Mouse (Mus musculus): ENCODE data around the gene Lad1. TPM values are rescaled to one million over a fixed set of nuclear protein-coding genes. Genes with fewer than 3 reads are reported as not detected.

Gene Lad1
- polyA plus RNA-seq, 1 experiment = 314 TPM

GRCm38 (mm10) chr1:135854591-135855343 is 36.4 kb downstream of the Lad1 start:
- H3K27ac ChIP-seq (ENCODE audit: insufficient read depth, low read depth, low read length) = no peak overlapping the region
- TF ChIP-seq CTCF (IDR thresholded peaks at IDR 0.05; ENCODE audit: extremely low read depth, insufficient read length, insufficient replicate concordance, low read depth, low read length) (no peak), POLR2A (IDR thresholded peaks at IDR 0.05; ENCODE audit: low read depth, low read length) (no peak)
- WGBS = 87% methylated on average over 6 of the region's 6 CpGs
- H3K27me3 ChIP-seq (ENCODE audit: control insufficient read depth, insufficient read depth, low read length) = no peaks in the 10 kb centered on the region
- no peak overlapping the region for H3K4me3 ChIP-seq (ENCODE audit: low read depth, low read length)
- H3K36me3 ChIP-seq (ENCODE audit: control insufficient read depth, insufficient read depth, low read length) = no peaks in the 10 kb centered on the region
- peaks cover 2% of the 10 kb centered on the region; the same call in 1 of the 2 replicates for H3K4me1 ChIP-seq (ENCODE audit: control insufficient read depth, insufficient read depth, insufficient read length, low read length)

GRCm38 (mm10) chr1:135855344-135855687 is 36.9 kb downstream of the Lad1 start:
- Histone ChIP-seq H3K27ac (ENCODE audit: insufficient read depth, low read depth, low read length) (no peak overlapping the region), H3K4me3 (ENCODE audit: low read depth, low read length) (no peak overlapping the region), H3K36me3 (ENCODE audit: control insufficient read depth, insufficient read depth, low read length) (no peaks in the 10 kb centered on the region), H3K4me1 (ENCODE audit: control insufficient read depth, insufficient read depth, insufficient read length, low read length) (peaks cover 2% of the 10 kb centered on the region; the same call in 1 of the 2 replicates), H3K27me3 (ENCODE audit: control insufficient read depth, insufficient read depth, low read length) (no peaks in the 10 kb centered on the region)
- TF ChIP-seq POLR2A (IDR thresholded peaks at IDR 0.05; ENCODE audit: low read depth, low read length) (no peak), CTCF (IDR thresholded peaks at IDR 0.05; ENCODE audit: extremely low read depth, insufficient read length, insufficient replicate concordance, low read depth, low read length) (no peak)
- 97% methylated on average over 1 of the region's 1 CpGs for WGBS

- Histone ChIP-seq H3K36me3 (ENCODE audit: control insufficient read depth, insufficient read depth, low read length) (no peaks in the 10 kb centered on the region), H3K4me3 (ENCODE audit: low read depth, low read length) (no peak overlapping the region), H3K4me1 (ENCODE audit: control insufficient read depth, insufficient read depth, insufficient read length, low read length) (peaks cover 2% of the 10 kb centered on the region; the same call in 1 of the 2 replicates), H3K27me3 (ENCODE audit: control insufficient read depth, insufficient read depth, low read length) (no peaks in the 10 kb centered on the region), H3K27ac (ENCODE audit: insufficient read depth, low read depth, low read length) (no peak overlapping the region)
- WGBS = 74% methylated on average over 4 of the region's 4 CpGs
- TF ChIP-seq POLR2A (IDR thresholded peaks at IDR 0.05; ENCODE audit: low read depth, low read length) (no peak), CTCF (IDR thresholded peaks at IDR 0.05; ENCODE audit: extremely low read depth, insufficient read length, insufficient replicate concordance, low read depth, low read length) (no peak)
Measured at GRCm38 (mm10) chr1:135856070-135856469, 37.7 kb downstream of the Lad1 start.

- no peaks in the 10 kb centered on the region for H3K27me3 ChIP-seq (ENCODE audit: control insufficient read depth, insufficient read depth, low read length)
- no peaks in the 10 kb centered on the region for H3K36me3 ChIP-seq (ENCODE audit: control insufficient read depth, insufficient read depth, low read length)
- no peak for TF ChIP-seq CTCF (IDR thresholded peaks at IDR 0.05; ENCODE audit: extremely low read depth, insufficient read length, insufficient replicate concordance, low read depth, low read length)
- TF ChIP-seq POLR2A (IDR thresholded peaks at IDR 0.05; ENCODE audit: low read depth, low read length) = no peak
- no peak overlapping the region for H3K4me3 ChIP-seq (ENCODE audit: low read depth, low read length)
- WGBS = 41% methylated on average over 11 of the region's 11 CpGs
- no peak overlapping the region for H3K27ac ChIP-seq (ENCODE audit: insufficient read depth, low read depth, low read length)
- H3K4me1 ChIP-seq (ENCODE audit: control insufficient read depth, insufficient read depth, insufficient read length, low read length) = peaks cover 2% of the 10 kb centered on the region; the same call in 1 of the 2 replicates
Measured at GRCm38 (mm10) chr1:135857137-135857775, 38.9 kb downstream of the Lad1 start.

- H3K4me3 ChIP-seq (ENCODE audit: low read depth, low read length) = no peak overlapping the region
- 75% methylated on average over 7 of the region's 7 CpGs for WGBS
- H3K36me3 ChIP-seq (ENCODE audit: control insufficient read depth, insufficient read depth, low read length) = no peaks in the 10 kb centered on the region
- no peaks in the 10 kb centered on the region for H3K27me3 ChIP-seq (ENCODE audit: control insufficient read depth, insufficient read depth, low read length)
- no peak for TF ChIP-seq CTCF (IDR thresholded peaks at IDR 0.05; ENCODE audit: extremely low read depth, insufficient read length, insufficient replicate concordance, low read depth, low read length)
- TF ChIP-seq POLR2A (IDR thresholded peaks at IDR 0.05; ENCODE audit: low read depth, low read length) = no peak
- H3K27ac ChIP-seq (ENCODE audit: insufficient read depth, low read depth, low read length) = no peak overlapping the region
- H3K4me1 ChIP-seq (ENCODE audit: control insufficient read depth, insufficient read depth, insufficient read length, low read length) = no peaks in the 10 kb centered on the region; the same call in 1 of the 2 replicates
Measured at GRCm38 (mm10) chr1:135858533-135858932, 40.1 kb downstream of the Lad1 start.

GRCm38 (mm10) chr1:135861091-135861490 is 42.7 kb downstream of the Lad1 start:
- WGBS = 79% methylated on average over 5 of the region's 5 CpGs
- no peak overlapping the region for H3K27ac ChIP-seq (ENCODE audit: insufficient read depth, low read depth, low read length)
- no peaks in the 10 kb centered on the region for H3K27me3 ChIP-seq (ENCODE audit: control insufficient read depth, insufficient read depth, low read length)
- TF ChIP-seq CTCF (IDR thresholded peaks at IDR 0.05; ENCODE audit: extremely low read depth, insufficient read length, insufficient replicate concordance, low read depth, low read length) (no peak), POLR2A (IDR thresholded peaks at IDR 0.05; ENCODE audit: low read depth, low read length) (no peak)
- H3K4me3 ChIP-seq (ENCODE audit: low read depth, low read length) = no peak overlapping the region
- no peaks in the 10 kb centered on the region for H3K36me3 ChIP-seq (ENCODE audit: control insufficient read depth, insufficient read depth, low read length)
- H3K4me1 ChIP-seq (ENCODE audit: control insufficient read depth, insufficient read depth, insufficient read length, low read length) = no peaks in the 10 kb centered on the region; the same call in 1 of the 2 replicates

- TF ChIP-seq CTCF (IDR thresholded peaks at IDR 0.05; ENCODE audit: extremely low read depth, insufficient read length, insufficient replicate concordance, low read depth, low read length) = no peak
- TF ChIP-seq POLR2A (IDR thresholded peaks at IDR 0.05; ENCODE audit: low read depth, low read length) = no peak
- Histone ChIP-seq H3K27ac (ENCODE audit: insufficient read depth, low read depth, low read length) (no peak overlapping the region), H3K36me3 (ENCODE audit: control insufficient read depth, insufficient read depth, low read length) (no peaks in the 10 kb centered on the region), H3K27me3 (ENCODE audit: control insufficient read depth, insufficient read depth, low read length) (no peaks in the 10 kb centered on the region), H3K4me3 (ENCODE audit: low read depth, low read length) (no peak overlapping the region), H3K4me1 (ENCODE audit: control insufficient read depth, insufficient read depth, insufficient read length, low read length) (no peaks in the 10 kb centered on the region; the same call in 1 of the 2 replicates)
- WGBS = 47% methylated on average over 9 of the region's 9 CpGs
Measured at GRCm38 (mm10) chr1:135861980-135862552, 43.7 kb downstream of the Lad1 start.

Data from small intestine, adult 2 months (tissue).